Mouse (Mus musculus) common myeloid progenitor, adult 5-6 weeks (primary cell): ENCODE measurements around the gene Stab1. TPM values are rescaled to one million over a fixed set of nuclear protein-coding genes. Genes with fewer than 3 reads are reported as not detected.
A peak's percentile ranks its signal among the peaks of the same experiment; 100 is the strongest.

ENCODE experiments used
- ATAC-seq: replicated peaks from 2 replicates; pipeline ENCODE4 v1.8.0; 2016; ENCODE audit warnings: low read depth, mild to moderate bottlenecking, moderate TSS enrichment, inconsistent platforms; ENCODE audit not compliant: poor library complexity, severe bottlenecking
- total RNA-seq: library from RNA; stranded (forward); fragments of 200-1000, 187-1606 nt; gene quantifications from 2 replicates; pipeline ENCODE4 v1.2.3, GENCODE M21; 2017

Gene Stab1
- total RNA-seq, 1 experiment from 2014 or later: not detected

DNA sequence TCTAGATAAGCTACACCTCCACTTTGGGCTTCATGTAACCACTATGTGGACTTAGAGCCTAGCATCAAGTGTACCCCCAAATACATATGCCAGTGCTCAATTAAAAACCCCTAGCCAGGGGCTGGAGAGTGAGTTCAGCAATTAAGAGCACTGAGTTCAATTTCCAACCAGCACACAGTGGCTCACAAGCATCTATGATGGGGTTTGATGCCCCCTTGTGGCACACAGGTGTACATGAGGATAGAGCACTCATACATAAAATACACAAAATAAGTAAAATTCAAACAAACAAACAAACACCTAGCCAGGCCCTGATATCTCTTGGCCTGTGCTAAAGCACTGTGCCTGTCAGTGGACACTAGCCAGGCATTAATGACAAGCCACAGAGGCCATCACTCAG is 27.5 kb upstream of the Stab1 start:
- ATAC-seq: peak; percentile 62

DNA sequence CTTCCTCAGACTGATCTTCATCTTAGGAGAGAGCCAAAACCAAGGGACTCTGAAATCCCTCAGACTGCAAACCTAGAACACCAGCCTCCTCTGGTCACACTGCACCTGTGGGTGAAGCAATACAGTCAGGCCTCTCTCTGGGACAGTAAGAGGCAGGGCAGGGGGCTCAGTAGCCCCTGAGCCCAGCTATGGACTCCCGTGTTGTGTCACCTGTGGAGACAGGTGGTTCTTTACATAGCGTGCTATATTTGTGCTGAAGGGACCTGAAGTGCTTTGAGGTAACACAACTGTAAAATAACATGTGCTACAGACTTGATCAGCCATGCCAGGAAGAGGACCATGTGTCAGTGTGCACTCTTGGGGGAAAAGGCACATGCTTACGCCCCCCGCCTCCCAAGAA is 27.1 kb upstream of the Stab1 start:
- no peak for ATAC-seq

DNA sequence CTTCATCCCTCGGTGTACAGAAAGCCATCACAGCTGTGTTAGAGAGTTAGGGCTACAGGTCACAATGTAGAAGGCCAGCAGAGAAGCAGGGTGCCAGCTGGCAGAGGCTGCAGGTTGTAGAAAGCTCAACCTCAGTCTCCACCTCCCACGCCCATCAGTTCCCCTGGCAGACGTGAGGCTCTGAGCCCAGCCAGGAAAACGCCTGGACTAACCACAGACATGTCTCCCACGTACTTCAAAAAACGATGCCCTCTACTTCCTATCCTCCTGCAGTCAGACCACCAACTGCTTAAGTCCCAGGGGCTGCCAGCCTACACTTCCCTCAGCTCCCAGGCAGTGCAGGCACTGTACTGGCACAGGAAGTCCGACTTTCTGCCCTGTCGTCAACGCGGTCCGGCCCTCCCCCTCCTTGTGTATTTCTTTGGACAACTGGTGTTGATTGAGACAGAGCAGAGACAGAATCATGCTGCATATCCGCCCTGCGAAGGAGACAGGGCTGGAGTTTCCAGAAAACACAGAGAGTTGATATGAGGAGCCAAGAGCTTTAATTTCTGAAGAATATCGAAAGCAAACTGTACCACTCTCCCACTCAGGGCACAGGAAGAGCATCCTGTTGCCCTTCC is 26.6 kb upstream of the Stab1 start:
- ATAC-seq: peak; percentile 67

DNA sequence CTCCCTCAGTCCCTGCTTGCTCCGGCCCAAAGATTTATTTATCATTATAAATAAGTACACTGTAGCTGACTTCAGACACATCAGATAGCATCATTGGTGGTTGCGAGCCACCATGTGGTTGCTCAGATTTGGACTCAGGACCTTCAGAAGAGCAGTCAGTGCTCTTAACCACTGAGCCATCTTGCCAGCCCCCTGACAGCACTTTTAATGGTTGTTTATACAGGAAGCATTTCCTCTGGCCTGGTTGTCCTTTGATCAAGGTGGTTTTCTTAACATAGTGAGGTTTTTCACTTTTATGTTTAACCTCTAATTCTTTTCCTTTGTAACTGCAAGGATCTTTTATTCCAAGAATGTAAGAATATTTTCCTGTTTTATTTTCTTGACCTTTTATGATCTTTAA is 26.0 kb upstream of the Stab1 start:
- ATAC-seq: no peak

DNA sequence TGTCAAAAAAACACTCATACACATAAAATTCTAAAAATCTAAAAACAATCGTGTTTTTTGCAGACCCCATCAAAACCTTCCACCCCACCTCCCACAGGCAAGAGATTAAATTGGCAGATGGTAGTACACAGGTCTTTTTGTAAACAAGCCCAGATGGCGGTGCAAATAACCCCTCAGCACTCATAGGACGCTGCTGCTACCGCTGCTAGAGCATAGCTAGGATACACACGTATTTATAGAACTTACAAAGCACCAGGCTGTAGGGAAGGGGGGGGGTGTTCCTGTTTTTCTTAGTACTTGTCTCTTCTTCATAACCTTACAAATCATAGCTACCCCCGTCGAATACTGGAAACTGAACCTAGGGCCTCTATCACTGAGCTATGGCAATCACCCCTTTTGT is 25.4 kb upstream of the Stab1 start:
- no peak for ATAC-seq

DNA sequence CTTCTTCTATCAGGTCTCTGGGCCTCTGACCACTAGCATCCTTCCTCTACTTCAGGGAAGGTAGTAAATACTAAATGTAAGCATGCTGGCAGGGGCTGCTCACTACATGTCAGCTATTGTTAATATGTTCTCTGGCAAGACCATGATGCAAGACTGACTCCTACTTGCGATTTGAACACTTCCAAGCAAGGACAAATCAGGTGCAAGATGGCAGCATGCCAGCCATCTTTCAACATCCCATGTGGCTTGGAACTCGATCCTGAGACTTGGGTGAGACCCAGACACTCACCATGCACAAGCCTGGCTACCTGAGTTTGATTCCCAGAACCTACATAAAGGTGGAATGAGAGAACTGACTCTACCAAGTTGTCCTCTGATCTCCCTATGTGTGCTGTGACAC is 23.5 kb upstream of the Stab1 start:
- no peak for ATAC-seq

DNA sequence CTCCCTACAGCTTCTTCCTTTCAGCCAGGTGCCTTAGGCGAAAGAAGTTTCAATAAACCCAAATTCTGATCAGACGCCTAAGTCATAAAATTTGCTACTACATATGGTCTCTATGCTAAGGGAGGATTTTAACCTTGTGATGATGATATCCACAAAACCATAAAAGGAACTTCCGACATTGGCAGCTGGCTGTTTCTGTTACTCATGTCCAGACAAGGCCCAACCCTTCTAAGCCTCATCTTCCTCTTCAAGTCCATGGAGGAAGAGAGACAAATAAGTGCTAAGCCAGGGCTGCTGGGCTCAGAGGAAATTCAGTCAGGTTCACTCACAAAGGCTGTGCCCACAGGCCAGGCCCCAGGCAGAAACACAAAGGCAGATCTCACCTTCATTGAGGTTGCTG is 20.9 kb upstream of the Stab1 start:
- ATAC-seq: peak; percentile 21; the same call in 1 of the 2 replicates

DNA sequence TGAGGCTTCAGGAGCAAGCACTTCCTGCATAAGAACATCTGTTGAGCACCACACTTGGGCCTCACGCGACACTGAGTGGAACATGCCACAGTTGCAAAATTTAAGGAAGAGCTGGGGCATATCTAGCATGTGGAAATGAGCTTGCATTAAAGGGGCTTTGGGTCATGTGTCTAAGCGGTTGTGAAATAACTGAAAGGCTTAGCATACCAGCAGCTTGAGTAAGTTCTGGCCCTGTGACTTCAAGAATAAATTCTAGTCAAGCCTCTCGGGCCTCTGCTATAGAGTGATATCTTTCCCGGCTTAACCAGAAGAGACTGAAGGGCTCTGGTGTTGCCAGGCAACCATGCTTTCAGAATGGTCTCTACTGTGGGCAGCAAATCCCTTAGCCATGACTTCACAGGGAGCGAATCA is 20.3 kb upstream of the Stab1 start:
- peak; percentile 76 for ATAC-seq

DNA sequence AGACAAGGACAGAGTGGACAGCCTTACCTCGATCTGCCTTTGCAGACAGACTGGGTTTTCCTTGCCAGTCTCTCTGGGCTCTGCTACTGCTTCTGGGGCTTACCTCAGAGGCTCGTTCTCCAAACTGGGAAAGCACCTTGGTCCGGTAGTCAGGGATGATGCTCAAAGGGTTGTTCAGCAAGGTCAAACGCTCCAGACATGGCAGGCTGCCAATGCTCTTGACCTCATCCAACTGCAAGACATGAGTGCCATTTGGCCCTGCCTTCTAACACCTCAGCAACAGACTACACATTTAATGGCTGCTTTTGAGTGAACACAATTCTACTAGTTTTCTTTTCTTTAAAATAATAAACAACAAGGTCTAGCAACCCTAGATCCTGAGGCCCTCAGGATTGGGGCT is 18.2 kb upstream of the Stab1 start:
- no peak for ATAC-seq

DNA sequence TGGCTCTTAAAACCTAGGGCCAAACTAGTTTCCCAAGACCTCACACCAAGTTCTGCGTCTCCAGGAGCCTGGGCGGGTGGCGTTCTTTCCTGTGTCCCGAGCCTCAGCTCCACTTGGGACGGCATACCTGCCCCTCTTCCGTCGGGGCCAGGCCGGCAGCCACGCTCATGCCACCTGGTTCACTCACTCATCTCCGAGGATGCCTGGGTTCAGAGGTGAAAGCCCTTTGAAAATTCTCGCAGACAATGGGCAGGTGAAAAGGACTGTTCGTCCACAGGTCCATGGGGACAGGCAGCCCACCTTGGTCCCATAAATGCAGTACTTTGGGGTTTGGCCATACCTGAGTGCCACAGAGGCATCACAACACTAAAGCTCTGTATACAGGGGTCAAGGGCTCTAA is 15.8 kb upstream of the Stab1 start:
- no peak for ATAC-seq

DNA sequence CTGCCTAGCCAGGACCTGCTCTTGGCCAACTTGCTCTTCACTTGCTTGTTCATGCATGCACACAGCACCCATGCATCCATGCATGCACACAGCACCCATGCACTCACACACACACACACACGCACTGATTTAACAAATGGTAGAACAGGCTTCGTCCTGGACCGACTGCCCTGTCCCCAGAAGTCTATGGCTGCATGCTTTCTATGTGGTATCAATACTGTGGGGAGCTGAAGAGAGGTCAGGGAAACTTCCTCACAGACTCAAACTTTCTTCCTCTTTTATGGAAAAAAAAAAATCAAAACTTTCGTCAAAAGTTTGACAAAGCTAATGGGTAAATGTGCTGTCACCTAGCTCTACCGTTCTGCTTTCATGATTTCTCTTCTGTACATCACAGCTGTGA is 15.1 kb upstream of the Stab1 start:
- ATAC-seq: peak; percentile 35; the same call in 1 of the 2 replicates

DNA sequence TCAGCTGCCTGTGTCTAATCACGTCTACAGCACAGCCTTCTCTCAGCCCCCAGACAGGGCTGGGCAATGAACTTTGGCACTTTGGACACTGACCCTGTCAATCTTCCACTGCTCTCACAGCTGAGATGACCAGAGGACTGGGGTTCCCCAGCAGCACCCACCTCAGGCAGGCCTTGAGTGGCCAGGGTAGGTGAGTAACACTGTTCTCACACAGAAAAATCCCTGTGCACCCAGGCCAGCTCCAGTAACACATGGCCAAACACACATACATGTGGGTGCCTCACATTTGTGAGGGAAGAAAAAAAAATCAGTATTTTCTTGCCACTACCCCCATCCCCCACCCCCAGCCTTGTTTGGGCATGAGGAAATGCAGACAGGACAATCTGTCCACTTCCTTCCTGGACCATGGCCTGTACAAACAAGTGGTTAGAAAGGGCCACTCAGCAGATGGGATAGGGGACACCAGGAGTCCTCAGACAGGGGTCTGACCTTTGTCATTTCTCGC is 14.4 kb upstream of the Stab1 start:
- no peak for ATAC-seq

DNA sequence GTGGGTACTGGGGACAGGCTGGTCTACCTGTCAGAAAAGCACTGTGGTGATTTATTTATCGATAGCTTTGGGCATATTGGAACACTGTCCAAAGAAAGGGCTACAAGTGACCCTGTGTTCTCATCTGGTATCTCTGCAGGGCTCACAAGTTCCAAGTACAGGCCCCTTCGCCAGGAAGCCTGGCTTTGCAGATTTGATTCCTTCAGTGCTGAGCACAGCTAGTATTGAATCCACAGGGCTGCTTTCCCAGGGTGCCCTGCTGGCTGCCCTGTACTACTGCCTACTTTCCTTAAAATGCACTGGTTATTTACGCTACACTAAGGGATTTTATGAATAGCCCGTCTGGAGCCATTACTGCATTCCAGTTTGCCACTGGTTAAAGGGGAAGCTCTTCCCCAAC is 13.1 kb upstream of the Stab1 start:
- no peak for ATAC-seq

DNA sequence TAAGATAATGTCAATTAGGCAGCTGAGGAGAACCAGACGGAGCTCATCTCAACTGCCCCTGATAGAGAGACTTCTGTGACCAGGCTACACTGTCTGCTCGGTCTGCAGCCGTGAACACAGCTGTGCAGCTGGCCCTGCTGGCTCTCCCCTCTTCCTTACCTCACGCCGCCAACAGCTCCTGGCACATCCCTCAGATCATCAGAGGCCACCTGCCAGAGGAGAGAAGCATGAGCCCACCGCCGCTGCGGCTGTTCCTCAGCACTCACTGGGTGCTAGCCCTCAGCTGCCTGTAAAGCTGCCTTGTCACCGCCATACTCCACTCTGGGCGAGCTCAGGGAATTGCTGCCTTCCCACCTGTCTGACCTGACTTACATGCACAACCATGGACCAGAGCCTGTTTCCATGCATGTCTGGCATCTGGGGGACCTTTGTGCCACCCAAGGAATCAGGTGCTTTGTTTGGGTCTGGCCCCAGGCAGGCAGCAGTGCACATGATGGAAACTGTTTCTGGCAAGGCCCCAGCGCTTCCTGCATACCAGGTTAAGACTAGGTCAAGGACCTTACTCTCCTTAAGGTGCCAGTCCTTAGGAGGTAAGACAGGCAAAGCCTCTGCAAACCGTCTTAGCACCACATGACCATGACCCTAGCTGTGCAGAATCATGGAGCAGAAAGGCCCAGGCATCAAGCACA is 11.4 kb upstream of the Stab1 start:
- ATAC-seq: no peak

DNA sequence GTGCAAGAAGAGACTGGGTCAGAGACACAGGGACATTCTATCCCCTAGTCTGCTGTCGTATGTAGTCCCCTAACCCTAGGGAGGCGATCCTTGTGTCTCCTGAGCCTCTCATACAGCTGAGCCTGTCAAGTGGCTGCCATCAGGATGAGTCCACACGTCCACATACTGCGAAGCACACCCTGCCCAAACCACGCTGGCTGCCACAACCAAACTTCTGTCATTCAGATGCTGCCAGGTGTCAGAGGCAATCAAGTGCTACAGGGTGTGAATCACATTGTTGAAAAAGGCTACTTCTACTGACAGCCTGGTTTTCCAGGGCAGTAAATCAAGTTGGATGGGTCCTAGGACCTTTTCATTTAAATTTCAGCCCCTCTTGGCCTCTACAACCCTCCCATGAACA is 9.3 kb upstream of the Stab1 start:
- no peak for ATAC-seq

DNA sequence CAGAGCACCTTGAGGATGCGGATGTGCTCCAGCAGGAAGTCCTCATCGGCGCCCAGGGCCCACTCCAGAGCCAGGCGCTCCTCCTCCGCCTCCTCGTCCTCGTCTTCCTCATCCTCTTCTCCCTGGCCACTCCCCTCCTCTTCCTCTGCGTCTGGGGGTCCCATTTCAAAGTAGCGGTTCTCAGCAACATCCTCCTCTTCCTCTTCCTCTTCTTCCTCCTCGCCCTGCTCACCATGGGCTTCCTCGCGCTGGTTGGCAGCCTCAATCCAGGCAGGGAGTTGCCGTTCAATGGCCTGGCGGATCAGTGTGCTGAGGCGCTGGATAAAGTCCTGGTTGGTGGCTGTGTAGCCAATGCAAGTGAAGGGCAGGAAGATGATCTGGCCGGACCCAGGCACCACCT is 8.8 kb upstream of the Stab1 start:
- no peak for ATAC-seq

DNA sequence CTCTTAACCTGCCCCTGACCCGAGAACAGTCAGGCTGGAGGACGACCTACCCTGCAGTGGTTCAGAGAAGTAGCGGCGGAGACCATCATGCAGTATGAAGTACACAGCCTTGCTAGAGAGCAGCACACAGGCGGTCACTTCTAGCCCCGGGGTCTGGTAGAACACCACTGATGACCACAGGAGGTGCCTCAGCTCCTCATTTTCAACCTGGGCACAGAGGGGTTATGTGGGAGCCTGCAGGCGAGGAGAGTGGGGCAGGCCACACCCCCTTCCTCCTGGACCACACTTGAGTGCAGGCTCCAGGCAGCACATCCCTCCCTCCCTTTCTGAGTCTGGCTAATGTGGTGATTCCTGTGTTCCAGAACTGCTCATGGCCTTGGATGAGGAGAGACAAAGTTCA is 5.1 kb upstream of the Stab1 start:
- ATAC-seq: no peak

DNA sequence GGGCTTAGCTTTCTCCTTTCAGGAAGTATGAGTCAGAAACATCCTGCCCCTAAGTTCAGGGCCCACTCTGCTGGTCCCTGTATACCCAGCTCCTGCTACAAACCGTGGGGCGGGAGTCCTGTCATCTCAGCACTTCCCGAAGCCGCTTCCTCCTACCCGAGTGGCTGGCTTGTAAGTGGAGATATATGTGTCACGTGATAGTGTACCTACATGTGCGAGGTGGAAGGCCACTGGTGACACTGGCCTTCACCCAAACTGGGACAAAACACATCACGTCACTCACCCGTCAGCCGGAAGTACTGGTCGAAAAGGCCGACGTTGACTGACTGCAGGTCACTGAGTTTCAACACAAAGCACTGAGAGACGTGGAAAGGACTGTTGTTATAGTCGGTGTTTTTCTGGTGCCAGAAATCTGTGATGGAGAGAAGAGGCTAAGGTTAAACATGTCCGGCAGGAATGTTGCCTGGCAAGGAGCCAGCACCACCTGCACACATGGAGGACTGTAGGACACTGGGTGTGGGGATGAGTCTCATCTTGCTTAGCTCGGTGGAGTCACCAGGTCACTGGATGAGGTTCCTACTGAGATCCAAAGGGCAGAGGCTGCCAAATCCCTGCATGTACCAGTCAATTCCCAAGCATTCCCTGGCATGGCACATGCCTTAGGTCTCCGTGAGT is 4.5 kb upstream of the Stab1 start:
- ATAC-seq: no peak

DNA sequence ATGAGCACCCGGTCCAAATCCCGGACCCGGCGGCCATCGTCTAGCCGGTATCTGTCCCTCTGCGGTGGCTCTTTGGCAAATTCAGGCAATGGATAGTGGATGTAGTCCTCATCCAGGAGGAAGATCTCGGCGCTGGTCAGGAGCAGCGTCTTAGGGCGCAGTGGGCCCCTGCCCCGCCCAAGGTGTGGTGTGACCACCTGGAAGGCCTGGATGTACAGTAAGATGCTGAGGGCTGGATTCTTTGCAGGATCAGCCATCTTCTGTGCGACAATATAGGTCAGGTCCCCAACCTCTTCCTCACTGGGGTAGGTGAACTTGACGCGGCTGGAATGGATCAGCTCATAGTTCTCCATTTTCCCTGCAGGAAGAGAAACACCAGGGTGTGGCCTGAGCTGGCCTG is 3.4 kb upstream of the Stab1 start:
- no peak for ATAC-seq

DNA sequence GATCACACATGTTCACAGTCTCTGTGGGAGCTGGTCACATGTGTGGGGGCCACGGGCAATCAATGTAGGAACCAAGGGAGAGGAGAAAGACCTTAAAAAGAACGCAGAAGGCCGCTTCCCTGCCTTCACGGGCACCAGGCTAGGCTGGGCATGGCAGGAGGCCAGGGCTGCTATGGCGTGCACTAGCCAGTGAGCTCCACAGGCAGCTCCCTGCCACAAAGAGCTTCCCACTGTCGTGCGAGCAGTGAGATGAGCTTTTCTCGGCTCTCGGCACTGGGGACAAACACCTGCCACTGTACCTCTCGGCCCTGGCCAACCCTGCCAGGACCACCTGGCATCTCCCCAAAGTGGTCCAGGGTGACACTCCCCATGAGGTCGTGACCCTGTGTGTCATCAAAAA is 2.9 kb upstream of the Stab1 start:
- no peak for ATAC-seq

DNA sequence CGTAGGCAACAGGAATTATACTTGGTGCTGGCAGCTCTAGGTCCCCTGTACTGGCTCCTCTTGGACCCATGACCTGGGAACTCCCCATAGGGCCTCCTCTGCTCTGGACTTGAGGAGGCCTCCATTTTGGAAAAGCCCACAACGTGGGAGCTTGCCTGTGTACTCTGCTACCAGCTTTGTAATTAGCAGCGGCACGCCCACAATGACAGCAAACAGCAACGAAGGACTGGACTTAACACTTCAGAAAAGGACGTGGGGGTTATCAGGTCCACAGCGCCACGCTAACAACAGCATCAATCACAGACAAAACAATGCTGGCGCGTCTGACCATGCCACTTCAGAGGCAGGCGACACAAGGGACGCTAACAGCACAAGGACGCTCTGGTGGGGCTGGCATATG is 2.5 kb upstream of the Stab1 start:
- no peak for ATAC-seq
